Mouse (Mus musculus) neural tube, embryonic 10.5 days (tissue): Measurements from ENCODE around the gene Txn1.

Experiments used
- DNase-seq: peaks from one replicate; pipeline ENCODE4 v3.0.0-alpha.2; 2017; ENCODE audit warnings: low spot score; ENCODE audit errors: extremely low spot score

Gene Txn1

GRCm38 (mm10) chr4:57956029-57956960, at the start of gene Txn1:
Gene Txn1, minus strand, starts transcription at chr4:57956411.
- DNase-seq: peak; percentile 99

DNA sequence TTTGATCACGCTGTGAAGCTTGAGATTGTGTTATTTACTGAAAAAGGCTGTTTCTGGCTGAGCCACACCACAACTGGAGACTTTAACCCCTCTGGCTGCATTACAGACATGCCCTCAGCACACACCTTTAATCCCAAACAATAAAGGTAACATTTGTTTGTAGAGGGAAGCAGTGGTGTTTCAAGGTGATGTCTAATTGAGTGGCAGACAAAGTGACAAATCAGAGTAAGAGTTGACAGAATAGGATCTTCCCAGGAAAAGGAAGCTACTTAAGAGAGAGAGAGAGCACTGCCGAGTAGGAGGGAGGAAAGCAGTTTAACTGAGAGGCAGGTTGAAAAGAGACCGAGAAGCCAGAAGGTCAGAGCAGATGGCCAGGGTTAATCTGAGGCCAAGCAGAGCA, 47.3 kb upstream of the Txn1 start:
- no peak for DNase-seq

DNA sequence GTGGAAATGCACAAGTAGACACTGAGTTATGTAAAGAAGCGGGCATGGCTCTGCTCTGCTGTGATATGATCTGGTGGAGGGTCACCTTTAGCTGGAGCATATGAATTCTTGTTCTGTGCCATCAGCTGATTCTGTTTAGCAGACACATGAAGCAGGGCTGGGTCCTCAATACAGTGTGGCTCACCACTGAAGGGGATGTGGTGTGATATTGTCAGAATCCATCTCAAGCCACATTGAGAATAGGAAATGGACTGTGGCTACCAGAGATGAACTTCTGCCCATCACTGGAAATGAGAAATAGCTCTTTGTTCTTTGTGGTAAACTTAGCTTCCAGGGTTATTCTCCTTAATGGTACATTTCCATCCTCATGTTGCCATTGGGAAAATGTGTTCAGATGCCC, 35.2 kb upstream of the Txn1 start:
- DNase-seq: no peak

GRCm38 (mm10) chr4:57974400-57975117, 18.3 kb upstream of the Txn1 start:
- DNase-seq: no peak

DNA sequence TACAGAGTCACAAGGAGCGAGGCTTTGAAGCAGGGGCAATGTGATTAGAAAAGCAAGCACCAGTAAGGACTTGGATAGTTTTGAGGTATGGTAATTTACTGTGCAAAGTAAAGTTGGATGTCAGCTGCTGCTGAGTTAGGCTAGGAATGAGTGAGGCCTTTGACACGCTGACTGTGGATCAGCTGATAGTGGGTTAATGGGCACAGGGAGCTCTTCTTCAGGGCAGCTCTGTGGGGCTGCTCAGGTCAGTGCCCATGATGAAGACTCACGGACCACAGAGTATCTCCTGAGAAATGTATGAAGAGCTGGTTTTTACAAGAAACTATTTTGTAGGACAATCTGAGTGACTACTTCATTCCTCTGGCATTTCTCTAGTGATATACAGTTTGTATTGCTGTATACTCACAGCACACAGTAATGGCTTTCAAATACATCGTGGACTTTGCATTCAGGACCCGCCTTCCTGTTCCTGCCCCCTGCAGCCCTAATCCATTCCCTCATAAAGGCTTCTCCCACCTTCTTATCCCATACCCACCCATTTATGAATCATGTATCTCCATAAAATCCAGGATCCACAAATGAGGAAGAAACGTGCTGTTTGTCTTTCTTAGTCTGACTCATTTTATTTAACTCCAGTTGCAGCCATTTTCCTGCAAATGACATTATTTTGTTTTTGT, 17.5 kb upstream of the Txn1 start:
- DNase-seq: no peak

DNA sequence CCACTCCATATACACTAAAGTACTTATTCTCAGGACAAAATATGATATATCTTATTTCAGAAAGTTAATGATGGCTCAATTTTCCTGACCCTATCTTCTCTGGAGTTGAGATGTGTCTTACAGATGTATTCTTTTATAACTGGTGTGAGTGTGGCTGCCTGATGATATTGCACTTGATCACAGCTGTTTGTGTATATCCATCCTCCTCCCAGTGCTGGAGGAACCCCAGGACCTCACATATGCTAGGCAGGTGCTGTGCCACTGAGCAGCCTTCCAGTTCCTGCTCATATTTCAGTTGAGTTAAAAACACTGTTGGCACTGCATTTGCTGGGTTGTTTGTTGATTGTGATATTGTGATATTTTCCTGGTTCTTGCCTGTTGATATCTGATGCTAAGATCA, 14.1 kb upstream of the Txn1 start:
- no peak for DNase-seq

GRCm38 (mm10) chr4:57967195-57967594, 11.0 kb upstream of the Txn1 start:
- no peak for DNase-seq

DNA sequence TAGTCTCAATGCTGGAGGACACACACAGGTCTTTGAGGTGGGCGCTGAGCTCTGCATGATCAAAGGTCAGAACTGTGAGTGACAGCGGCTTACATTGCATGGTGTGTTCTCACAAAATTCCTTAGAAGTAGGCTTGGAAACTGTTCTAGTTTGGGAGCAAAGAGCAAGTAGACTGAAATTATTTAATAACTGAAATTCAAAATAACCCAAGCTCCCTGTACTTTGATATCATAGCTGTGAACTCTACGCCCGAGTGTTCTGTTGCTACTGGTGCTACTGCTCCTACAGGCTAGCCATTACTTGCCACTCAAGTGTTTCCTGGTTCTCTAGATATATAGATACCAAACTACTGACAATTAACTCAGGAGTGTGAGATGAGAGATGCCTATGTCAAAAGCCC, 9.3 kb upstream of the Txn1 start:
- DNase-seq: no peak

GRCm38 (mm10) chr4:57964143-57964542, 7.9 kb upstream of the Txn1 start:
- DNase-seq: no peak

DNA sequence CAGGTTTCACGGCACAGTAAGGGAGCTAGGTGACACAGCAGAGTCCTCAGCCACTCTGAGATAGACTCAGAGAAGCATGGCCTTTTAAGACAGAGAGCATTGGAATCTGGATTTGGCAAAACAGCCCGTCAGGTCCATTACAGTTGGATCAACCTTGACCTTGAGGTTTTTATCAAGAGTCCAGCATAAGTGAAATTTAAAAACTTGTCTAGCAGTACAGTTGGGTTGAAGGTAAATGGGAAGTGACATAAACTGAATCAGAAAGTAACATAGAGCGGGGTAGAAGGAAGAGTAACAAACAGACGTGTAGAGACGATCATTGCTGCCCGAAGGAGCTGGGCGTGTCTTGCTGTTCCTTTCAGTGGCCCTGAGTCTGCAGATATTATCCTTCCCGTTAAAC, 2.8 kb upstream of the Txn1 start:
- no peak for DNase-seq

- no peak for DNase-seq
Observed at GRCm38 (mm10) chr4:57958098-57958497, 1.9 kb upstream of the Txn1 start.

- DNase-seq: no peak
Observed at GRCm38 (mm10) chr4:57957200-57958085, 1.2 kb upstream of the Txn1 start.

DNA sequence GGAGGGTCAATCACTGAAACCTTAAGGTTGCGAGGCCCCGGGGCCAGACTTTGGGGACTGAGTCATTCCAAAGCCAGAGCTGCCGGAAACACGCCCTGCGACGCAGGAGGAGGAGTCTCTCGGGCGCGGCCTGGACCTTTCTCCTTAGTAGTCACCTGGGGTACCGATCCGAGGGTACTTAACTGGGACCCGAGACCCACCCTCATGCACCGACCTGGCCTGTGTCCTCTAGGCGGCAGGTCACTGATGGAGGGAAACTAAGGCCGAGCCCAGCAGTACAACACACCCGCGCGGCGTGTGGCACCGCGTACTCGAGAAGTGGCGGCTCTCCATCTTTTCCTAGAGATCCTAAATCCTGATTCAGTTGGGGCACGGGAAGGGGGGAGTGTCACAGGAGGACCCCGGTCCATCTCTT, 660 bp downstream of the Txn1 start:
- no peak for DNase-seq

GRCm38 (mm10) chr4:57954991-57955390, 1.2 kb downstream of the Txn1 start:
- no peak for DNase-seq

DNA sequence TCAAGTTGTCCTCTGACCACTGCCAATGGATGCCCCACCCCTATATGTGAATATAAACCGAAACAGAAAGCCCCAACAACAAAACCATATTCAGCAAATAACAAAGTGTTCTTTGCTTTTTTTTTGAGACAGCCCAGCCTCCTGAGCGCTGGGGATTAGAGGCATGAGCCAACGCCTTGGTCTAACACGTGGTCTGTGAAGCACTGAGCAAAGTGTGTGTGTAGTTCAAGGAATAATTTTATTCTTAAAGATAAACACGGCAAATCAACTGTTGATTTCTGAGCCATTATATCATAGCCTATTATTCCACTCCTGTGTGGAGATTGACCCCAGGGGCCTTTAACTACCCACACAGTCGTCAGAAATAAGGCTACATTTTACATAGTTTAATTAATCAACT, 1.6 kb downstream of the Txn1 start:
- DNase-seq: no peak

DNA sequence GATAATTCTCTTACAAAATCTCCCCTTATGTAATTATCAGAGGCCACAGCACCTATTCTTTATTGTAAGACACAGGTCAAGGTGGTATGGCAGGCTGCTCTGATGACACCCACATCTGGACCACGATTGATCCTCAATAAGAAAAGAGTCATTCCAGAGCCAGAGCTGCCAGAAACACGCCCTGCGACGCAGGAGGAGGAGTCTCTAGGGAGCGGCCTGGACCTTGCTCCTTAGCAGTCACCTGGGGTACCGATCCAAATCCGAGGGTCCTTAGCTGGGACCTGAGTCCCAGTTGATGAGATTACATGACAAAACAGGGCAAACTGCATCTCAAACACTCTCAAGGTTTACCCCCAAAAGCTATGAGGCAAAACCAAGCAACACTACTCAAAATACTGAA, 2.4 kb downstream of the Txn1 start:
- no peak for DNase-seq

- no peak for DNase-seq
Observed at GRCm38 (mm10) chr4:57952891-57953290, 3.3 kb downstream of the Txn1 start.

DNA sequence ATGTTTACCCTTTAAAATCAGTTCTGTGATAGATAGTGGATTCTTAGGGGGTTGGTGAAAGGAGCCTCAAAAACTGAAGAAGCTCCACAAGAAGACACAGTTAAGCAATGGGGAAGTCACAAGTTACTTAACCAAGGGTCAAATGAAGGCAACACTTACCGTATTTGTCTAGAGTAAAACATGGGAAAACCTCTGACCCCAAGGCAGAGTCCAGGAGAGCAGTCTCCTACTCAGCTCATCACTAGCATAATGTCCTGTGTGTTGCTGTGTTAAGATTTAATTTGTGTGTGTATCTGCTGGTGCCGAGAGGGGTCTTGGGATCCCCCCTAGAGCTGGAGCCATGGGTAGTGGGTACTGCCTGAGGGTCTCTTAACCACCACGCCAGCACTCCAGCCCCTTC, 3.8 kb downstream of the Txn1 start:
- DNase-seq: no peak

DNA sequence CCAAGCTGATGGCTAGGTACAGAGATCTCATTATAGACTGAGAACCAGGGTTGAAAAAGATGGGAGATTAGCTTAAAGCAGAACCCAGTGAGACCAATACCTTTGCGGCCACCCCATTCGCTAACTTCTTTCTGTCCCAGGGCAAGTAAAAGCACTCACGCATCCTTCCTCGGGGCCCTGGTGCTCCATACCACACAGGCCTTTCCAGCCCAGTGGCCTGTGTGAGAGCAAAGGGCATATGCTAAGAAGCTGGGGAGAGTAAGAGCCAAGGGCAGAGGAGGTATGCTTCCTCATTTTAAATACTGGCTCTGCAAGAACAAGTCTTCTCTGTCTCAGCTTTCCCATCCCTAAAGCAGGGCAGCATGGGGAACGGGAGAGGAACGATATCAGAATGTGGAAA, 6.3 kb downstream of the Txn1 start:
- no peak for DNase-seq

- no peak for DNase-seq
Observed at GRCm38 (mm10) chr4:57947476-57947875, 8.7 kb downstream of the Txn1 start.

DNA sequence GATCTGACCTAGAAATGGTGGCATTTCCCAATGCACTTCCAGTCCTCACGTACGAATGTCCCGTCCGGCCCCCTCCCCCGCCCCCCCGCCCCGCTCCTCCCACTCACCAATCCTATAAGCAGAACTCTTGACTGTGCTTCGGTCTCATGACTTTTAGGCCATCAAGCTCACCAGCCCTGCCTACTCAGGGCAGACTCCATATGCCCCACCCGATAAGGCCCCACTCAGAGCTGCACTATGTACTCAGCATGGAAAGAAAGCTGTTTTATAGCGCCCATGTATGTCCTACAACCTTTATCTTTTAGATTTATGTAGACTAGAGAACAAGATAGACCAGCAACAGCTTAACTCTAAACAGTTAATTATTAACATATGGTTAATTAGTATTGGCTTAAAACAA, 9.2 kb downstream of the Txn1 start:
- DNase-seq: no peak
